Mouse (Mus musculus) c-Kit-positive CD71-positive TER-119-negative erythroid progenitor cells, embryonic 14.5 days (primary cell): ENCODE measurements around the gene Mrtfa.
"Not testable (repeated sequence)": the region's sequence is repeated elsewhere in the genome, so short reads cannot be mapped to it uniquely, and the experiment has no call there.

Source experiments
- DNase-seq: peaks from one replicate; pipeline ENCODE4 v3.0.0-alpha.2; 2013; ENCODE audit warnings: low read depth

Mrtfa gene

DNA sequence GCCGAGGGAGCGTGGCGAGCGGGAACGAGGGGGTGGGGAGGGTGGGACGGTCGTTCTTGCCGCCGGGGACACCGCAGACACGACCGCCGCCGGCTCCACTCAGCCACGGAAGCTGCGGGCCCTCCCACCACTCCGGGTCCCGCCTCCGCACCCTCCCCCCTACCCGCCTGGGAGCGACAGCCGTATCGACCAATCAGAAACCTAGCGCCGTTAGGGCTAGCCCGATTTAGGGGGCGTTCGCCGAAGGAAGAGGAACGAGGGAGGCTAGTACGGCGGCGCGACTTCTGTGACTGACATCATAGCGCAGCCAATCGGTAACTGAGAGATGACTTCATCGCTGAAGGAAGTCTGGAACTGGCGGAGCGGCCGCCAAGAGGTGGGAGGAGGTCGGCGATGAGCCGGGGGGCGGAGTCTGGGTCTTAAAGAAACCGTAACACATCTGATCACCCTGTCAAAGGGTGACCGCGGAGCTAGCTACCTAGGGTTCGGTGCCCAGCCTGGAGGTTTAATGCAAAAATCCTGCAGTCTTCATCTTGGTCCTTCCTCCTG is at the start of gene Mrtfa:
Mrtfa (minus strand) TSS at position 128 of the 549 bp plus-strand sequence.
- peak; percentile 98 for DNase-seq

DNA sequence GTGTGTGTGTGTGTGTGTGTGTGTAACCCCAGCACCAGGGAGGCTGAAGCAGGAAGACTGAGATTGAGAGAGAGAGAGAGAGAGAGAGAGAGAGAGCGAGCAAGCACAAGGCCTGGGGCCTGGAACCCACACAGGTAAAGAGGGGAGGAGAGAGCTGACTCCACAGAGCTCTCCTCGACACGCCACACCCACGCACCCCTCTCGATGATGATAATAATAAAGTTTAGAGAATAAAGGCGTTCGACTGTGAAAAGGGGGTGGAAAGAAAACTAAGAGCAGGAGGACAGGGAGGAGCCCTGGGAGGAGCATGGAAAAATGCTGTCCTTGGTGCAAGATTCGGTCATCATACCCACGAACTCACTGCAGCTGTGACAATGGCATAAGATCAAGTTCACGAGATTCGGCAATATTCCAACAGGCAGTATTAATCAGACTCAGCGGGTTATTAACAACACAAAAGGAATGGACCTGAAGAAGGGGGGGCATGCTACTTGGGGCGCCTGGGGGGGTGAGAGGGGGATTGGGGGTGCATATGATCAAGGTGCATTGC is 49.3 kb upstream of the Mrtfa start:
- DNase-seq, result no peak

DNA sequence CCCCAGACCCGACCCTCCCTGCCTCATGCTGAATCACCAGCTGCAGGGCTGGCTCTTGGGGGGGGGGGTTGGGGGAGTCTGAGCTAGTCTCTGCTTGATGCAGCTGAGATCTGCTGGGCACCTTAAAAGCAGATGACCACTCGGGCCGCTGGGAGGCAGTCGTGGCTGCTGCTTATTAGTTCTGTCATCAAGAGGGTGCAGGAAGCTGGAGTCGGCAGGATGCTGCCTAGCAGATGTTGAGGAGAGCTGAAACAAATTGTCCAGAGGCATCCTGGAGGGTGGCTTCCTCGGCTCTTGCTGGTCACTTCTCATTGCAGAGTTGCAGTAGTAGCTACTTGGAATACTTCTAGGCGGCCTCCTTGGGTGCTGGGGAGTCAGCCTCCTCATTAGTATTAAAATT is 48.7 kb upstream of the Mrtfa start:
- DNase-seq, result no peak

DNA sequence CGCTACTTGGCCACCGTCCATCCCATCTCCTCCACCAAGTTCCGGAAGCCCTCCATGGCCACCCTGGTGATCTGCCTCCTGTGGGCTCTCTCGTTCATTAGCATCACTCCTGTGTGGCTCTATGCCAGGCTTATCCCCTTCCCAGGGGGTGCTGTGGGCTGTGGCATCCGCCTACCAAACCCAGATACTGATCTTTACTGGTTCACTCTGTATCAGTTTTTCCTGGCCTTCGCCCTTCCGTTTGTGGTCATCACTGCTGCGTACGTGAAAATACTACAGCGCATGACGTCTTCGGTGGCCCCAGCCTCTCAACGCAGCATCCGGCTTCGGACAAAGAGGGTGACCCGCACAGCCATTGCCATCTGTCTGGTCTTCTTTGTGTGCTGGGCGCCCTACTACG is 46.9 kb upstream of the Mrtfa start:
- no peak for DNase-seq

DNA sequence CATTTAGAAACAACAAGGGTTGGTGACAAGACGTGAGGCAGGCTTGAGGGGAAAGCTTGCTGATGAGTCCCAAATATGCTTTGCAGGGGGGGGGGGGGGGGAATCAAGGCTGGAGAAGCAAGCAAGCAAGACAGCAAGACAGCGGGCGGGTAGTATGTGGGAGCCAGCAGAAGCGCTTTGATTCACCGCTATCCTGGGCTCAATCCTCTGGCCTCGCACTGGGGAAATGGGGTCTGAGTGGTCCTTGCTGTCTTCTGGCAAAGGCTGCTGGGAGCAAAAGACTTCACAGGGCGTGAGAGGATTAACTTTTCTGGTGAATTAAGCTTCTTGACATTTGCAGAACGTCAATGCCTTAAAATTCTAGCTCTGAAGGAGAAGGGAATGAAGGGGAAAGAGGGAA is 45.5 kb upstream of the Mrtfa start:
- DNase-seq, result no peak

DNA sequence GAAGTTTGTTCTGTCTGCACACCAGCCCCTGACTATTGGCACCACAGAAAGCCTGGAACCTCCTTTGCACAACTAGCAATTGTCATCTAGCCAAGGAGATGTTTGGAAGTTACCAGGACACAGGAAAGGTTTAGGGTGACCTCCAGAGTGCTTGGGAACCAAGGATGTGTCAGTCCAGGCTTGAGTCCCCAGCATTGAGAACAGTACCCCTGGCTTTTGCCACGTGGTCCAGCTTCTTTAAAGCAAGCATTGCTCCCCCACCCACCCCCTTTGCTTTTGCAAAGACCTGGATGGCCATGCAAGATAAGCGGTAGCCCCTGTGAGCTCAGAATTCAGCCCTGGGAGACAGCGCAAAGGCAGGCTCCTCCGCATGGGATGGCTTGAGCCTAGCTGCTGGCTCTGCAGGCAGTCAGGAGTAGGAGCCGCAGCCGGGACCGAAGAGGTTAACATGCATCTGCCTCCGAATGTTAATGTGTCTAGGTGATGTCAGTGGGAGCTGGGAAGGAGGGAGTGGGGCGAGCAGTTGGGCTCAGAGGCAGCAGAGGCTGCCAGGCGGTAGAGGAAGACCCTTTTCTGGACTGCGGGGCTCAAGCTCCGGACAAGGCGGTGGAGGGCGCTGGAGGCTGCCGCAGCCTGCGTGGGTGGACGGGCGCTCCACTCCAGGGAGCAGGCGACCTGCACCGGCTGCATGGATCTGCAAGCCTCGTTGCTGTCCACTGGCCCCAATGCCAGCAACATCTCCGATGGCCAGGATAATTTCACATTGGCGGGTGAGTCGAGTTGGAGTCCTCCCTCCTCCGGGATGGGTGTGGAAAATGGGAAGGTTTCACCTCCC is 44.7 kb upstream of the Mrtfa start, which contains the start of gene Mchr1:
Mchr1 (plus strand) TSS at position 414 of the 835 bp plus-strand sequence.
- no peak for DNase-seq

DNA sequence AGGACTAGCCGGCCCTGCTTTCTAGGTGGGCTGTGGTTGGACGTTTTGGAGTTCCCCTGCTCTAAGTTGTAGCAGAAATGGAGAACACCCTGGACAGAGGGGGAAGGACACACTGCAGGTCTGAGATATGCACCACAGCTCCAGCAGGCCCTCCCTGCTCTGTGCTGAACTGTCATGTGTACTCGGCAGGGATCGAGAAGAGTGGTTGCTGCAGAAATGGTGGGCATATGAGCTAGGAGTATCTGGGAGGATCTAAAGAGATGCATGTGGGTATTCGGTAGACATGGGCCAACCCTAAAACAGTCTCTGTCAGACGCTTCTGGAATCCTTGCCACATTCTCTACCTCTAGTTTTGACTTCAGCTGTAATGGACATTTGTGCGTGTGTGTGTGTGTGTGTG is 40.8 kb upstream of the Mrtfa start:
- DNase-seq, result no peak

DNA sequence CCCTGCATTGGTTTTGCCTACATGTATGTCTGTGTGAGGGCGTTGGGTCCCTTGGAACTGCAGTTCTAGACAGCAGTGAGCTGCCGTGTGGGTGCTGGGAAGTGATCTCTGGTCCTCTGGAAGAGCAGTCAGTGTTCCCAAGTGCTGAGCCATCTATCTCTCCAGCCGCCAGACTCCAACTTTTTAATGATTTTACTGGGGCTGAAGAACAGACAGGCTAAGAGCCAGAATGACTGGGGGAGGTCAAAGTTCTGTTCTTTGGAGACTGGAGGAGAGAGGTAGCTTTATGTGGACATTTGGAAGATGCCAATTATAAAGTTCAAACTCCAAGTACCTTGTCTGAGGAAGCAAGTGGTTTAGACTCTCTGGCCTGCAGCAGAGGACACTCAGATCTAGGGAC is 39.2 kb upstream of the Mrtfa start:
- no peak for DNase-seq

DNA sequence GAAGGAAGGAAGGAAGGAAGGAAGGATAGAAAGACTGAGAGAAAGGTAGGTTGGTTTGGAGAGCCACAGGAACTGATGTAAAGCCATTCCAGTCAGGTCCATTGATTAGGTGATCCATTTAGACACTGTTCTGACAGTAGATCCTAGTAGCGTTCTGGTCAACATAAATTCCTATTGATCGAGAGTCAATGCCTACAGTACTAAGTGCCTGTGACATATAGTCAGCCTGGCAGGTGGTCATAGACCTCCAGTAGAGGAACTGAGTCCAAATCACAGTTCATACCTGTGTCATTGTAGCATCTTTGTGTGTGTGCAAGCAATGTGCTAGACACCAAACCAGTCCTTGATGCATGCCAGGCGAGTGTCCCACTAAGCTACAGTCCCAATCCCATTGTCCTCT is 37.7 kb upstream of the Mrtfa start:
- no peak for DNase-seq

DNA sequence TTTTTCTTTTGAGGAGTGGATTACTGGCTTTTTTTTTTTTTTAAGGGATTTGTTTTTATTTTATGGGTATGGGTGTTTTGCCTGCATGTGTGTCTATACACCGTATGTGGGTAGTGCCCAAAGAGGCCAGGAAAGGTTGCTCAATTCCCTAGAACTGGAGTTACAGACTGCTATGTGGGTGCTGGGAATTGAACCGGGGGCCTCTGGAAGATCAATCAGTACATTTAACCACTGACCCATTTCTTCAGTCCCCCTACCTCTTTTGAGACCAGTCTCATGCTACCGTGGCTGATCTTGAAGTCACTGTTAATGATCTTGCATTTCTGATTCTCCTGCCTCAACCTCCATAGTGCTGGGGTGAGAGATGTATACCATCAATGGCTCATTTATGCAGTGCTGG is 36.7 kb upstream of the Mrtfa start:
- no peak for DNase-seq

DNA sequence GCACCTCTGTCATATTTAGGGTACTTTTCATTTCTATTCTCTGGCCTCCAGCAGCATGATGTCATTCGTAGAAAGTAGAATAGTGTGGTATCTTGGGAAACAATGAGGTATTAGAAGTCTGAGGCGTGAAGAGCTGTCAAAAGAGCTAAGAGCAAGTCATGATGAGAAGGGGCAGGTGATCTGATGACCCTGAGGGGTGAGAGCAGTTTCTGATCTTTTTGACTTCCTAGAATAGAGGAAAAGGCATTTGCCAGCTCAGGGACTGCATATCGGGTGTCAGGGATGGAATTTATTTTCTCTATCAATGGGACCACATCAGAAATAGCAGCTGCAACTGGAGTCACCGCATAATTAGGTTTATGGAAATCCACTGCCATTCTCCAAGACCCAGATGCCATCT is 36.2 kb upstream of the Mrtfa start:
- DNase-seq, result no peak

DNA sequence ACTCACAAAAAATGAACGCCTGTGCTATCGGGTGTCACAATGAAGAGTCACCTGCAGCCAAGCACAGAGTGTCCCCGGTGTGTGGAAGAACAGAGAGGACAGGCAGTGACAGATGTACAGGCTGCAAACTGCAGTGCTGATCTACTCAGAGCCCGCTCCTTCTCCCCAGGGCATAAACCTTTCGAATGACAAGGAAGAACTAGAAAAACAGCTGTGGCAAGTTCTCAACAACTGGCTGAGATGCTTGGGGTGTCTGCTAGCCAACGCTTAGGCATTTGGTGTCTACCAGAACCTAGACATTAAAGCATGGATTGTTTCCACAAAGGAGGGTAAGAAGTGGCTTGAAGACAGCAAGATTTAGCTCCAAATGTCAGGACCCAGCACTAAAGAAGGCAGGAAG is 35.2 kb upstream of the Mrtfa start:
- DNase-seq, result no peak

DNA sequence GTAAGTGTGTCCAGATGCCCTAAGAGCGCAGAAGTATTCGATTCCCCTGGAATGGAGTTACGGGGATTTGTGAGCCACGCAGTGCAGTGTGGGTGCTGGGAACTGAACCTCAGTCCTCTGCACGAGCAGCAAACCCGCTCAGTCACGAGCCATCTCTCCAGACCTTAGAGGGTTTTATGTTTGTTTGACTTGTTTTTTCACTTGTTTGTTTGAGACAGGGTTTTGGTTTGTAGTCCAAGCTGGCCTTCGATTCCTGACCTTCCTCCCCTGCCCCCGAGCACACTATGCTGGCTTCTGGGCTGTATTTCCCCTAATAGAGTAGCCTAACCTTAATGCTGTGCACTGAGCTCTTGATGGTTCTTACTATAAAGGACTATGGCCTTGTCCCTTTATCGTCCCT is 34.5 kb upstream of the Mrtfa start:
- no peak for DNase-seq

DNA sequence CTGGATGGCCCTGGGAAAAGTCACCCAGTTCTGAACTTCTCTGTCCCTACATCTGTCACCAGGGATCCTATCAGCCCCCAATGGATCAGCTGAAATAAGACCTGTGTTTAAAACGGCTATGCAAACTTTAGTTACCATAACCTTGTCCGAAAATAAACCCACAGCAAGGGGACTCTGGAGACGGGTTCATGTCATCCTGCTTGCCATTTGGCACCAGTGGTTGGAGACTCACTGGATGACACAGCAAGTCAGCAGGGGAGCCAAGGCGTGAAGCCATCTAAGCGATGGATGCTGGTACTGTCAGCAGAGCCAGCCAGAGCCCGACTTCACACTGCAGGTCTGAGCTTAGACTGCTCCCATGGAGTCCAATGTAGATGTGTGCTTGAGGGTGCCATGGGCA is 30.9 kb upstream of the Mrtfa start:
- DNase-seq, result no peak

DNA sequence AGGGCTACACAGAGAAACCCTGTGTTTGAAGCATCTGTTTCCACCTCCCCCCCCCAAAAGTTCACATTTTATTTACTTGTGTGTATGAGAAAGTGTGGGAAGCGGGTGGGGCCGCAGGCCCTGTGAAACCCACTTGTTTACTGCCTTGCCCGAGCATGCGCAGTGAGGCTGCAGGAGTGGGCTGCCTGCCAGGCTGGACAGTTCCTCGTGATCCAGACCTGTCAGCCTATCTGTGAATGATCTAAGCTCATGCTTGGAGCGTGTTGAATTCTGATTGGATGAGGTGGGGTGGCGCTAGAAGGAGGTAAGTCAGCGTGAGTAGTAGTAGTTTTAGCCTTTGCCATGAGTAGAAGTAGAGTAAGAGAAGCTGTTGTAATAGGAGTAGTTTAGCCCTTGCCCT is 29.5 kb upstream of the Mrtfa start:
- not testable (repeated sequence) for DNase-seq

DNA sequence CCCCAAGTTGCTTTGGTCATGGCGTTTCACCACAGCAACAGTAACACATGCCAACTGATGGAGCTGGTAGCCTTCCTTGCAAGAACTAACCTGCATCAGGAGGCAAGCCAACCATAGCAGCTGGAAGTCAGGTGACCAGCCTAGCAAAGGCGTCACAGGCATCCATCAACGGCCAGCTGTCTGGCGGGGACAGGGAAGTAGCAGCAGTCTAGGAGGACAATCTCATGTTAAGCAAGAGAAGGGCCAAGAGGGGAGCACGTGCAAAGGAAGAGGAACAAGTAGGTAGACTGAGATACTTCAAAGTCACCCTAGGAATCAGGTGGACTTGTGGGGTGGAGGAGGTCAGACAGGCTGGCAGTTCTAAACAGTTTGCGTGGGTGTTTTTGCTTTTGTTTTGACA is 28.5 kb upstream of the Mrtfa start:
- no peak for DNase-seq

DNA sequence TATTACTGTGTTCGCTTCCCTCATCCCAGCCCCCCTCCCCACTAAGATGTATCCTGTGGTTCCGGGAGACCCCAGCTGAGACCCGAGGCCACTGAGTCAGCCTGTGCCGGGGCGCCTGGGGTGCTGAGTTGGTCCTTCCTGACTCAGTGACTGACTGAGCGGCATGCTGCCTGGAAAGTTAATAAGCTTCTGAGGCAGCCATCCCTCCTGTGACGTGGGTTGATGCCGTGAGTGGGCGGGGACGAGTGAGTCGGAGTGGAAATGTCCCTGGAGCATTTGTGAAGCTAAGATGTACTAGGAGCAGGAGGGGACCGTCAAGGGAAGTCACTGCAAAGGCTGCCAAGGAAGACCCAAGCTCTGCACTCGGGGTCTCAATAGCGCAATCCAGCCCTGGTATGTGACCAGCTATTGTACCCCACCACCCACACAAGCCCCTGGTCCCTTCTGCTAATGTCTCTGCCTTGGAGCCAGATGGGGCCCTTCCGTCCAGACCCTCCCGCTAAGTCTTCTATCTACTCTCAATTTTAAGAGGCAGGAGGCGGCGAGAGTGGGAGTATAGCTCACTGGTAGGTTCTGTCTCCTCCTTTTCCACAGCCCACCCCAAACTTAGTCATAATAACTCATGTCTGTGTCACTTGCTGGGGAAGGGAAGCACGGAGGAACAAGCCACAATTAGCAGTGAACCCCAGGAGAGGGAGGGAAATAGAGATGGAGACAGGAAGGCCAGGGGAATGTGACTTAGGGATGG is 26.5 kb upstream of the Mrtfa start:
- DNase-seq, result no peak

DNA sequence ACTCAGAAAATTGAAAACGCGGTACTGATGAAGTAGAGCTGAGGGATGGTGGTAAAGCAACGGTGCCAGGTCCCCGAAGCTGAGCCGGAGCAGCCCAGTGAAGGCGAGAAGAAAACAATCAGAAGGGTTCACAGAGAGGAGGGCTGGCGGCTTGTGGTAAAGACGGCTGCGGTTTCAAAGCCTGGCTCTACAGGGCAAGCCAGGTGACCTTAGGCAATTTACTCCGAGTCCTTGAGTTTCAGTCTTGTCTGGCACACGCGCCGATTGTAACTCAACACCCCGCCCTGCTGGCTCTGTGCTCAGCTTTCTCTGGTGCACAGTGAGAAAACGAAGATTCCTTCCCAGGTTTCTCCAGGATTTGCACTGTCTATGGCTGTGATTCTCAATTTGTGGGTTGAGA is 22.4 kb upstream of the Mrtfa start:
- DNase-seq, result no peak

DNA sequence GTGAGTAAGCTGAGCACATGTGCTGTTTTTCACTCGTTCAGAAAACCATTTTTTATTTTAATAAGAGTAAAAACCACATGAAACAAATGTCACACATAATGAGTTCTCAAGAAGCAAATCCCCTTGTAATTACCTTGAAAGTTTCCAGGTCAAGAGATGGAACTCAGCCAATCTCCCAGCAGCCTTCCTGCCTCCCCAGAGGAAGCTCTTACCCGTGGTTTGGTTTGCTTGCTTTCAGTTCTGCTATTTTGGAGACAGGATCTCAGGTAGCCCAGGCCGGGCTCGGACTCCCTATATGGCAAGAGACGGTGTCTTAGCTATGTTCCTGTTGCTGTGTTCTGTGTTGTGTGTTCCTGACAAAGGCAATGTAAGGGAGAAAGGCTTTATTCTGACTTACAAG is 19.9 kb upstream of the Mrtfa start:
- no peak for DNase-seq

DNA sequence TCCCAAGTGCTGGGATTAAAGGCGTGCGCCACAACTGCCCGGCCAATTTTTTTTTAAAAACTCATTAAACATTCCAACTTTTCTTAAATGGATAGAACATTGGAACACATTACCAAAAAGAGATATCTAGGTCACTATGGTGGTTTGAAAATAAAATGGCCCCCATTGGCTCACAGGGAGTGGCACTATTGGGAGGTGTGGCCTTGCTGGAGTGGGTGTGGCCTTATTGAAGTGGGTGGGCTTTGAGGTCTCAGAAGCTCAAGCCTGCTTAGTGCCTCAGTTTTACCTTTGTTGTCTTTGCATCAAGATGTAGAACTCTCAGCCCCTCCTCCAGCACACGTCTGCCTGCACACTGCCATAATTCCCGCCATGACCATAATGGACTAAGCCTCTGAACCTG is 11.9 kb upstream of the Mrtfa start:
- DNase-seq, result no peak

DNA sequence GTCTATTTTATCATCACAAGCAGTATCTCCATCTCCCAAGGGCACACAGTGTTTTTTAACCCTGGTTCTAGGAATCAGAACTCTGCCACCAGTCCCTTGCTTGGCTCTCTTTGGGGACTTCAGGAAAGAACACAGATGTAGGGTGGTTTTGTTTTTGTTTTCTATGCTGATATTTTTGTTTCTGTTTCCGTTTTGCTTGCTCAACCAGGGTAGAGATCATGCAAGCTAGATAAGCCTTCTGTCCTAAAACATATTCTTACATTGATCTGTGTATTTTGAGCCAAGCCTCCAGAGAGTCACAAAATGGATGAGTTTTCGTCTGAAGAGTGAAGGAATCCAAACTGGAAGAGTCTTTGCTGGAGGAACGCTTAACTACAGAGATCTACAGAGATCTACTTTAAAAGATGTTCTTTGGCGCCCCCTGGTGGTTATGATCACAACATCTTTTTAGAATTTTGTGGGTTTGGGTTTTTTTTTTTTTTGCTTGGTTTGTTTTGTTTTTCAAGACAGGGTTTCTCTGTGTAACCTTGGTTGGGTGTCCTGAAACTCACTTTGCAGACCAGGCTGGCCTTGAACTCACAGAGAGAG is 8.9 kb upstream of the Mrtfa start:
- DNase-seq, result peak; percentile 76

DNA sequence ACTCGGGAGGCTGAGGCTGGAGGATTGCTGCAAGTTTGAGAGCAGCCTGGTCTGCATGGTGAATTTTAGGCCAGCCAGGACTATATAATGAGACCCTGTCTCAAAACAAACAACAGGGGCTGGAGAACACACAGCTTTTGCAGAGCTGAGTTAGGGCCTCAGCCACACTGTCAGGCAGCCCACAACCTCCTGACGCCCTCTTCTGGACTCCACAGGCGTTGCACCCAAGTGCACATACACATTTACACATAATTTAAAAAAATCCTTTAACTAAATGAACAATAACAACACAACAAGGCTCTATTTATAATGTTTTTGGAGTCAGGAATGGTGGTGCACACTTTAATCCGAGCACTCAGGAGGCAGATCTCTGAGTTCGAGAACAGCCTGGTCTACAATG is 7.9 kb upstream of the Mrtfa start:
- DNase-seq, result no peak

DNA sequence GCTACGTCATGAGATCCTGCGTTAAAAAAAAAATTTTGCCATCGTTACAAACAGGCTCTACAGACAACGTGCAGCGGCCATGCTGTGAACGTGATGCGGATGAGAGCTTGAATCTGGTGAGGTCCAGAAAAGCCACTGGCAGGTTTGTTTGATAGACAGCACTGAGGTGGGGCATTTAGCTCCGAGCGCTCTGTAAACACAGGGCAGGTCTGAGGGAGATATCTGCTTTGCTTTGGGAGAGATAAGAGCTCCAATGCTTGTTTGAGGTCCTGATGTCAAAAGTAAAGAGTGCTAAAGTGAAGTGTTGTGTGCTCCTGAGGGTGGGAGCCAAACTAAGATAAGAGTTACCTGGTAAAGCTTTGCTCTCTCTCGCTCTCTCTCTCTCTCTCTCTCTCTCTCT is 6.6 kb upstream of the Mrtfa start:
- DNase-seq, result no peak
